Mouse (Mus musculus) spleen, adult 12 weeks (tissue): ENCODE measurements around the gene Hoxb3.

Source experiments
- DNase-seq: peaks from one replicate; pipeline ENCODE4 v3.0.0; 2022; ENCODE audit warnings: low spot score

Gene Hoxb3

GRCm38 (mm10) chr11:96338957-96339855 lies 16.1 kb downstream of the Hoxb3 start:
- no peak for DNase-seq

- DNase-seq = no peak
Measured at GRCm38 (mm10) chr11:96340698-96341365, 17.7 kb downstream of the Hoxb3 start.

DNA sequence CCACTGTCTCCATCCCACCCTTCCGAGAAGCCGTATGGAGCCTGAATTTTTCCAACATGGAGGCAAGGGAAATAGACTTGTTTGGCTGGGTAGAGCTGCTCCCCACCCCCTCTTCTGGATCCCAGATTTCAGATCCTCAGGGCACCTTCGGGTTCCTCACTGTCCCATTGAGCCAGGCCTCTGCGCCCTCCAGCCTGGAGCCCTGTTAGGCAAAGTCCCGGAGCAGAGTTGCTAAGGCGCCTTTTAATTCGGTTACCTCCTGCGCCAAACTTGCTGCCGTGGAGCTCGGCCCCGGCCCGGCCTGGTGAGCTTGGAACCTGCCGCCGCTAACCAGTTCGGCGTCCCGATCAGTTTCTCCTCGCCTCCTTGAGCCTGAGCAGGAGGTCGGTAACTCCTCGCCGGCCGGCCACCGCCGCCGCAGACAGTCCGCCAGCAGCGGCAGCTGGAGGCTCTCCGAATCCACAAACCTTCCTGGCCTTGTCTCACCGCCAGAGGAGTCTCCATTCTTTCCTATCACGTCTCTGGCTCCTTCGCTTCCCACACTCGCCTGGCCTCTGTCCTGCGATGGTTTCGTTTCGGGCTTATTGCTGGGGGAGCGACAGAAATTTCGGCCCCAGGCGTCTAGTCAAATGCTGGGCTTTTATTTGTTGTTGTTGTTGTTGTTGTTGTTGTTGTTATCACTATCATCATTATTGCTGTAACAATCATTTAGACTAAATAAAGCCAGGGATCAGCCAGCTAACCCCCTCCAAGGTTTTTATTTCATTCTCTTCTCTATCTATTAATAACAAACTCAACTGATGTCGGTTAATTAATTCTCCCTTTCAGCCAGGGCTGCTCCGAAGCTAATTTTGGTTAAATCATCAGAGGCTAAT lies 18.8 kb downstream of the Hoxb3 start:
- DNase-seq = no peak

GRCm38 (mm10) chr11:96342576-96342930 lies 19.4 kb downstream of the Hoxb3 start:
- DNase-seq = no peak

DNA sequence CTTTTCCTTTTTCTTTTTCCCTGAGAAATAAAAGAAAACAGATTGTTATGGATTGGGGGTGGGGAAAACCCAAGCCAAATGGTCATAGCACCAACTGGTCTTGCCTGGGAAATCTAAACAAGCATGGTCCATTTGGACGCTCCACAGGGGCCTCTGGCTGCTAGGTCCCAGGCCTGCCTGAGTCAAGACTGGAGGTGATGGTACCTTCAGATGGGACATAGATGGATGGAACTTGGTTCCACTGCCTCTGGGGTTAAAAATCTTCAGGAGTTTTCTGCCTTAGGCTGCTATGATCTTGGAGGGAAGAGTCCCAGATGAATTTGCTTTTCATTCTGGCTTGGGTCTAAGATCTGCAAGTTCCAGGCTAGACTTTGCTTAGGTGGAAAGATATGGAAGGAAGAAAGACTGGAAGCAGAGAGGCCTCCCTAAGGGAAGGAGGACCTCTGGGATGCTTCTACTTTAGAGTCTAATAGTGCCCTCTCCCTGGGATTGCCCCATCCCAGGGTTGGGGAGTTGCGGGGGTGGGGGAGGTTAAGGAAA lies 20.1 kb downstream of the Hoxb3 start:
- DNase-seq = no peak

DNA sequence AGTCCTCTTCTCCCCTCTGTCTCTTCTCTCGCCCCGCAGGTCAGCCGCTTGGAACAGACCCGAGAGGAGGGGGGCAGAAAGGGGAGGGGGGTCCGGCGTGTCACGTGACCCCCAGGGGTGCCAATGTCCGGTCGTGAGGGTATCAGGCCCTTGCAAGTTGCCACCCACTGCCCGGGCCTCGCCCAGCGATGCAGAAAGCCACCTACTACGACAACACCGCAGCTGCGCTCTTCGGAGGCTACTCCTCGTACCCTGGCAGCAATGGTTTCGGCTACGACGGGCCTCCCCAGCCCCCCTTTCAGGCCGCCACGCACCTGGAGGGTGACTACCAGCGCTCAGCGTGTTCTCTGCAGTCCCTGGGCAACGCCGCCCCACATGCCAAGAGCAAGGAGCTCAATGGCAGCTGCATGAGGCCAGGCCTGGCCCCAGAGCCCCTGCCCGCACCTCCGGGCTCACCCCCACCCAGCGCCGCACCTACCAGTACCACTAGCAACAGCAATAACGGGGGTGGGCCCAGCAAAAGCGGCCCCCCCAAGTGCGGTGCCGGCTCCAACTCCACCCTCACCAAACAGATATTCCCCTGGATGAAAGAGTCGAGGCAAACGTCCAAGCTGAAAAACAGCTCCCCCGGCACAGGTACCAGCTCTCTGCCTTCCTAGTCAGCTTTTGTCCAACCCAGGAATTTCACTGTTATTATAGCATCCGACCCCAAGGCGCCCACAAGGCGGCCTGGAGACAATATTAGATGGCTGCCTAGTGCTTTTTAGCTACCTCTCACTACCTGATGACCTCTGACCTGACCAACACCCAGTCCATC lies 21.1 kb downstream of the Hoxb3 start:
- DNase-seq = no peak

DNA sequence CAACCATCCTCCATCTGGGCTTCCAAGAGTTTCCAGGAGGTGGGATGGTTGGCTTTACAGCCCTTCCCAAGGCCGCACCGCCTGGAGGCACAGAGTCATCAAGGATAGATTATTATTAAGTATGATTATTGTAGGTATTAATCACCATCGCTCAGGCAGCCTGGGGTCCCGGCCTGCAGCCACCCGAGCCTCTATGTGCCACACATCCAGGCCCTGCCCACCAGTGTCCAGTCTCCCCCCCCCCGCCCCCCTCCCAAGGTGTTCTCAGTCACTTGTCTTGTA lies 21.7 kb downstream of the Hoxb3 start:
- no peak for DNase-seq

DNA sequence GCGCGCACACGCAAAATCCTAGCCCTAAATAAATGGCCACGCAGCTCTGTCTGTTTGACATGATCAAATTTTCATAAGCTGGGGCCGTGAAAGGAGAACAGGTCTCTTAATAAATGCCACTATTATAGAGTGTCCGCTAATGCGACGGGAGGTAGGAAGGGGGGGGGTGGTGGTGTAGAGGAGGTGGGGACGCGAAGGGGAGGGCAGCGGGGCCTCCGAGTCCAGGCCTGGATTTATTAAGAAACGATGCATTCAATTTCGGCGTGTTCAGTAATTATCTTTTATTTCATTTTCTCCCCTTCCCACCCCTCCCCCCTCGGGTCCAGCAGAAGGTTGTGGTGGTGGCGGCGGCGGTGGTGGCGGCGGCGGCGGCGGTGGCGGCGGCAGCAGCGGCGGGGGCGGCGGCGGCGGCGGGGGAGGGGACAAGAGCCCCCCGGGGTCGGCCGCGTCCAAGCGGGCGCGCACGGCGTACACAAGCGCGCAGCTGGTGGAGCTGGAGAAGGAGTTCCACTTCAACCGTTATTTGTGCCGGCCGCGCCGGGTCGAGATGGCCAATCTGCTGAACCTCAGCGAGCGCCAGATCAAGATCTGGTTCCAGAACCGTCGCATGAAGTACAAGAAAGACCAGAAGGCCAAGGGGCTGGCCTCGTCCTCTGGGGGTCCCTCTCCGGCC lies 22.2 kb downstream of the Hoxb3 start:
- DNase-seq = no peak

DNA sequence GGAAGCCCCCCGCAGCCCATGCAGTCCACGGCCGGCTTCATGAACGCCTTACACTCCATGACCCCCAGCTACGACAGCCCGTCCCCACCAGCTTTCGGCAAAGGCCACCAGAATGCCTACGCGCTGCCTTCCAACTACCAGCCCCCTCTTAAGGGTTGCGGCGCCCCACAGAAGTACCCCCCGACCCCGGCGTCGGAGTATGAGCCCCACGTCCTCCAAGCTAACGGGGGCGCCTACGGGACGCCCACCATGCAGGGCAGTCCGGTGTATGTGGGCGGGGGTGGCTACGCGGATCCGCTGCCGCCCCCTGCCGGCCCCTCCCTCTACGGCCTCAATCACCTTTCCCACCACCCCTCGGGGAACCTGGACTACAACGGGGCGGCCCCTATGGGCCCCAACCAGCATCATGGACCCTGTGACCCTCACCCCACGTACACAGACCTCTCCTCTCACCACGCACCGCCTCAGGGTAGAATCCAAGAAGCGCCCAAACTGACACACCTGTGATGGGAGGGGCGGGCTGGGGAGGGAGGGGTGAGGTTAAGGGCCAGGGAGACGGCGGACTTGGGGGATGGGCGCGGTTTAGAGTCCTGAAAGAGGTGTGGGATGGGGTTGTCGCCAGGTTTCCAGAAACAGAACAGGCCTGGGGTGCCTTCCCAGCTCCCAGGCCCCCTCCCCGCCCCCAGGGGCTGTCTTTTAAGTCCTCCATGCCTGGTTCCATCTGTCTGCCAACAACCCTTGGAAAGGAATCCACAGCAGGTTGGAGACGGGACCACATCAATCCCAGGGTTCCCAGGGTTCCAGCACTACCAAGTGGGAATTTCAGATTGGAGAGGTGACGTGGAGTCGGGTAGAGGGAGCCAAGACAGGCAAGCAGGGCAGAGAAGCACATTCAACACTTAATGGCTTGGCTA lies 23.0 kb downstream of the Hoxb3 start:
- DNase-seq = no peak

DNA sequence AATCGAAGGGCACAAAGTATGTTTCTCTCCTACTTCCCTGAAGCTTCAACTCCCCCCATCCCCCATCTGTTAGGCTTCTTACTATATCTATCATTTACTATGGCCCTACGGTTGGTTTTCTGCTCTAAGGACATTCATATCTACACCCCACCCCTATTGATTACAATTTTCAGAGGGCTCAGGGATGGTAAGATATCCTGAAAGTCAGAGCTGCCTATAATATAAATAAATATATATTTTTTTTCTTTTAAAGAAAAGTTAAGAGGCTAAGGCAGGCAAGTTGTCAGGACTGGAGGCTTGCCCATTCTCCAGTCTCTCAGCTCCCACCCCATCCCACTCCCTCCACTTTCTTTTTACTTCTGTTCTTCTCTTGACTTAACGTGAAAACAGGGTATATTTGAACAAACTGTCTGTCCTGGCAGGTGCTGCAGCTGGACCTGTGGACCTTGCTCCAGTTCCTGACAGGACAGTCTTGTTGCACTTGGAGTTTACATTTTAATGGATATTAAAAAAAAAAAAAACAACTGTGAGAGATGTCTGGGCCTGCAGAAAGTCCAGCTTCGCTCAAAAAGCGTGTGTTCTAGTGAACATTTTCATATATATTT lies 23.9 kb downstream of the Hoxb3 start:
- DNase-seq = no peak

DNA sequence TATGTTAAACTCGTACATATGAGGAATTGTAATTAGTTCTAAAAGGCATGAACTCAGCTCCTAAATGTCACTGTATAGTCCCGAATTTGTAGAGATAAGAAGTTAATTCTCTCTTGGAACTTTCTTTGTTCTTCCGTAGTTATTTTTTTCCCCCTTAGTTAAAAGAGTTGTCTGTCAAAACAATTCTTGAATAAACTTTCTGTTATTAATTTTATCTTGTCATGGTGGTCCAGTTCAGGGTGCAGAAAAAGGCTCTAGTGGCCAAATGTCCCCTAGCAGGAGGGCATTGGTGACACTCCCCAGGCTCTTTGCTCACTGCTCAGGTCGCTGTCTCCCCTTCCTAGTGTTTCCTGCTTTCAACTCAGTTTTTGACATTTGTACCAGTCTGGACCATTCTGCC lies 24.6 kb downstream of the Hoxb3 start:
- no peak for DNase-seq

GRCm38 (mm10) chr11:96348141-96348928 lies 25.2 kb downstream of the Hoxb3 start:
- DNase-seq = no peak

DNA sequence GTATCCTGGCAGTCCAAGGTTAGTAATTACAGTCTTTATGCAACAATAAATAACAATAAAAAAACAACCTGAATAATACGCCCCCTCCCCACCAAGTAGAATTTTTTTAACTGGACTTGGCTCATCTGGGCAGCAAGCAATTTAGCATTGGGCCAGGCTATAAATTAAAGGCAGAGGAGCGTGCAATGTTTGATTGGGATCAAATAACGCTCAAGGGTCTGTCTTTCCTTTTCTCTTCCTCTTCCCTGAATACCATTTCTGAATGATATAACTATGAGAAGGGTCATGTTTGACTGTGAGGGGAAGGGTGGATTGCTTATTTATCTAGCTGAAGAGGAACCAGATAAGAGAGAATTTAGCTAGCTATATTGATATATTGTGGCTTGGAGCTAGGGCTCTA lies 25.9 kb downstream of the Hoxb3 start:
- no peak for DNase-seq

GRCm38 (mm10) chr11:96349491-96350340 lies 26.6 kb downstream of the Hoxb3 start:
- no peak for DNase-seq

DNA sequence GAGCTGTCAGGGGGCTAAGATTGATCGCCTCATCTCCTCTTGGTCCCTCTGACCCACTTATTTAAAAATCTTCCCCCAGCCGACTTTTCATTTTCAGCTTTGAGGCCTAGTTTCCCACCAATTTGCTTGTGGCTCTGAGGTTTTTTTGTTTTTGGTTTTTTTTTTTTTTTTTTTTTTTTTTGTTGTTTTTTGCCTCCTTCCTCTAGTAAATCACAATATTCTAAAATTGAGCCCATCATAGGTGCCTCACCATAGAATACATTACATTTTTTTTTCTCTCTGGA lies 27.2 kb downstream of the Hoxb3 start, which contains the start of gene Hoxb2:
TSS of gene Hoxb2 (plus strand) at position 185 of the 284 bp plus-strand sequence.
- no peak for DNase-seq

GRCm38 (mm10) chr11:96350791-96351190 lies 27.7 kb downstream of the Hoxb3 start:
- DNase-seq = no peak

GRCm38 (mm10) chr11:96351312-96351711 lies 28.2 kb downstream of the Hoxb3 start:
- DNase-seq = no peak

- DNase-seq = no peak
Measured at GRCm38 (mm10) chr11:96351831-96352230, 28.7 kb downstream of the Hoxb3 start.
